In genomic region chr11:119043761-119044550, GRCm38 (mm10) we compare ENCODE assay signal across 8 mouse cellular contexts. TPM values are rescaled to one million over a fixed set of nuclear protein-coding genes. Genes with fewer than 3 reads are reported as not detected.
DNase-seq lines count a peak whose midpoint lies in the region; ATAC-seq and TF ChIP-seq lines count a peak whose summit lies in the region.

No protein-coding gene starts in this region.

- peaks cover 5% of the 10 kb centered on the region for H3K36me3 ChIP-seq in midbrain, embryonic 12.5 days
- H3K36me3 ChIP-seq in midbrain, embryonic 16.5 days (ENCODE audit: control insufficient read depth, insufficient read depth, low read length) = 0 out of 2 replicates have a peak, but pooled peaks cover 4% of the 10 kb centered on the region
- peaks cover under 1% of the 10 kb centered on the region; the same call in 1 of the 2 replicates for H3K36me3 ChIP-seq in forebrain, embryonic 15.5 days

- H3K27ac ChIP-seq in gastrocnemius, adult 2 months = no peak overlapping the region
- no peak overlapping the region for H3K27ac ChIP-seq in midbrain, embryonic 12.5 days (replicated peaks)
- H3K27ac ChIP-seq in midbrain, embryonic 16.5 days (ENCODE audit: low read length) = no peak overlapping the region
- no peak overlapping the region for H3K27ac ChIP-seq in forebrain, embryonic 15.5 days (replicated peaks)

- peaks cover 69% of the 10 kb centered on the region for H3K4me1 ChIP-seq in midbrain, embryonic 12.5 days
- H3K4me1 ChIP-seq in midbrain, embryonic 16.5 days (ENCODE audit: control insufficient read depth, insufficient read depth, low read length) = peaks cover 43% of the 10 kb centered on the region
- H3K4me1 ChIP-seq in forebrain, embryonic 15.5 days = peaks cover 70% of the 10 kb centered on the region

- TF ChIP-seq CTCF in gastrocnemius, adult 2 months (IDR thresholded peaks at IDR 0.05) = peak; percentile 61

- DNase-seq in gastrocnemius, adult 2 months = no peak
- DNase-seq in gastrocnemius, postnatal 25 days = no peak
- peak; percentile 67 for DNase-seq in retina, postnatal 1 day
- DNase-seq in right cerebral cortex, postnatal 36 days (ENCODE audit: low spot score in 2 of 2) = no peak
- no peak for DNase-seq in left cerebral cortex, adult 8-10 months (ENCODE audit: low spot score in 2 of 2)

- H3K4me3 ChIP-seq in gastrocnemius, adult 2 months = no peak overlapping the region
- H3K4me3 ChIP-seq in midbrain, embryonic 12.5 days = no peak overlapping the region
- no peak overlapping the region for H3K4me3 ChIP-seq in midbrain, embryonic 16.5 days (ENCODE audit: low read depth, low read length)
- 0 out of 2 replicates have a peak overlapping the region, but pooled peaks have one; percentile 1 for H3K4me3 ChIP-seq in forebrain, embryonic 15.5 days

- WGBS in midbrain, embryonic 12.5 days = 4% methylated on average over 10 of the region's 10 CpGs
- 3% methylated on average over 10 of the region's 10 CpGs for whole genome bisulfite sequencing in midbrain, embryonic 16.5 days
- WGBS in forebrain, embryonic 15.5 days = 4% methylated on average over 10 of the region's 10 CpGs

- no peak overlapping the region for H3K9ac ChIP-seq in midbrain, embryonic 12.5 days (replicated peaks)
- H3K9ac ChIP-seq in midbrain, embryonic 16.5 days (ENCODE audit: low read depth, low read length) = no peak overlapping the region
- H3K9ac ChIP-seq in forebrain, embryonic 15.5 days (replicated peaks) = no peak overlapping the region

- H3K4me2 ChIP-seq in midbrain, embryonic 12.5 days (replicated peaks) = 0 out of 2 replicates have a peak overlapping the region, but pooled peaks have one; percentile 13
- H3K4me2 ChIP-seq in midbrain, embryonic 16.5 days (ENCODE audit: low read length) = no peak overlapping the region
- 0 out of 2 replicates have a peak overlapping the region, but pooled peaks have one; percentile 9 for H3K4me2 ChIP-seq in forebrain, embryonic 15.5 days (replicated peaks)

- H3K9me3 ChIP-seq in midbrain, embryonic 12.5 days = no peaks in the 10 kb centered on the region
- no peaks in the 10 kb centered on the region for H3K9me3 ChIP-seq in midbrain, embryonic 16.5 days (replicated peaks; ENCODE audit: control insufficient read depth, low read length, poor library complexity, severe bottlenecking)
- no peaks in the 10 kb centered on the region for H3K9me3 ChIP-seq in forebrain, embryonic 15.5 days

- no peak for ATAC-seq in midbrain, embryonic 12.5 days (ENCODE audit: low FRiP score, low read depth)
- no peak for ATAC-seq in midbrain, embryonic 16.5 days
- no peak for ATAC-seq in forebrain, embryonic 15.5 days (replicated peaks)

- intact Hi-C loops in gastrocnemius, adult 2 months (cut with DNase I) = loop anchor here (5.0 kb wide), 2 partner anchors 43 to 83 kb away; partner anchors contain the start of gene Cbx4

- peaks cover 87% of the 10 kb centered on the region for H3K27me3 ChIP-seq in midbrain, embryonic 12.5 days
- H3K27me3 ChIP-seq in midbrain, embryonic 16.5 days (ENCODE audit: control insufficient read depth, insufficient read depth, low read depth, low read length) = peaks cover 45% of the 10 kb centered on the region
- H3K27me3 ChIP-seq in forebrain, embryonic 15.5 days = peaks cover 74% of the 10 kb centered on the region

RNA-seq across cellular contexts. Expression of gene Cbx8, which starts 3.2 kb away (rescaled TPM):
- 1 to 10 TPM; 1.5 to 1.6 TPM for total RNA-seq in gastrocnemius, adult 2 months (2021)
- 1 to 10 TPM; 1.4 to 1.8 TPM for total RNA-seq in gastrocnemius, postnatal 25 days (2021)
- 12.1 and 15.1 TPM in 2 replicates for polyA plus RNA-seq in midbrain, embryonic 12.5 days (2016; fragmentation: Nextera tagmentation; extraction: Ambion mirVana)
- 8.5 and 8.6 TPM in 2 replicates for polyA plus RNA-seq in midbrain, embryonic 16.5 days (2015; fragmentation: Nextera tagmentation; extraction: Ambion mirVana)
- 13.8 and 14.1 TPM in 2 replicates for polyA plus RNA-seq in forebrain, embryonic 15.5 days (2015; fragmentation: Nextera tagmentation; extraction: Ambion mirVana)
- 10 to 100 TPM in 2 of 4 experiments, 1 to 10 TPM in 2; 7.1 to 16.7 (median 11.1) TPM for total RNA-seq in left cerebral cortex, adult 8-10 months (2022)

RNA-seq across cellular contexts. Expression of gene Cbx2, which starts 21.2 kb away (rescaled TPM):
- under 1 TPM; 0.69 to 0.95 TPM for total RNA-seq in gastrocnemius, adult 2 months (2021)
- 1 to 10 TPM in 1 of 2 experiments, under 1 TPM in 1; 0.69 to 1.4 TPM for total RNA-seq in gastrocnemius, postnatal 25 days (2021)
- 81.0 and 86.0 TPM in 2 replicates for polyA plus RNA-seq in midbrain, embryonic 12.5 days (2016; fragmentation: Nextera tagmentation; extraction: Ambion mirVana)
- polyA plus RNA-seq in midbrain, embryonic 16.5 days (2015; fragmentation: Nextera tagmentation; extraction: Ambion mirVana) = 13.3 and 18.0 TPM in 2 replicates
- polyA plus RNA-seq in forebrain, embryonic 15.5 days (2015; fragmentation: Nextera tagmentation; extraction: Ambion mirVana) = 30.4 and 31.8 TPM in 2 replicates
- total RNA-seq in left cerebral cortex, adult 8-10 months (2022) = 1 to 10 TPM; 2.2 to 3.3 (median 2.6) TPM

RNA-seq across cellular contexts. Expression of gene Cbx4, which starts 42.1 kb away (rescaled TPM):
- 1 to 10 TPM; 2.1 to 2.2 TPM for total RNA-seq in gastrocnemius, adult 2 months (2021)
- 1 to 10 TPM; 2.4 to 3.5 TPM for total RNA-seq in gastrocnemius, postnatal 25 days (2021)
- polyA plus RNA-seq in midbrain, embryonic 12.5 days (2016; fragmentation: Nextera tagmentation; extraction: Ambion mirVana) = 12.4 and 15.2 TPM in 2 replicates
- 23.9 and 25.6 TPM in 2 replicates for polyA plus RNA-seq in midbrain, embryonic 16.5 days (2015; fragmentation: Nextera tagmentation; extraction: Ambion mirVana)
- polyA plus RNA-seq in forebrain, embryonic 15.5 days (2015; fragmentation: Nextera tagmentation; extraction: Ambion mirVana) = 15.5 and 16.5 TPM in 2 replicates
- 10 to 100 TPM; 48.9 to 54.2 (median 50.0) TPM for total RNA-seq in left cerebral cortex, adult 8-10 months (2022)

RNA-seq across cellular contexts. Expression of gene Enpp7, which starts 56.0 kb away (rescaled TPM):
- not detected for total RNA-seq in gastrocnemius, adult 2 months (2021)
- not detected for total RNA-seq in gastrocnemius, postnatal 25 days (2021)
- not detected in 2 replicates for polyA plus RNA-seq in midbrain, embryonic 12.5 days (2016; fragmentation: Nextera tagmentation; extraction: Ambion mirVana)
- polyA plus RNA-seq in midbrain, embryonic 16.5 days (2015; fragmentation: Nextera tagmentation; extraction: Ambion mirVana) = not detected in 2 replicates
- not detected in 2 replicates for polyA plus RNA-seq in forebrain, embryonic 15.5 days (2015; fragmentation: Nextera tagmentation; extraction: Ambion mirVana)
- not detected for total RNA-seq in left cerebral cortex, adult 8-10 months (2022)

Comparison
In these comparisons a context has a peak if more than half of its experiments do, and no peak if none do; other contexts are left out.
1. RNA of gene Cbx4, which starts 42.1 kb away (total RNA-seq): 48.9 to 54.2 TPM in left cerebral cortex, adult 8-10 months; 2.4 to 3.5 TPM in gastrocnemius, postnatal 25 days and 2.1 to 2.2 TPM in gastrocnemius, adult 2 months; every median in the first group is over 10 times any median in the second.